Mouse (Mus musculus): ENCODE data around the gene Samd13. TPM values are rescaled to one million over a fixed set of nuclear protein-coding genes. Genes with fewer than 3 reads are reported as not detected.

Samd13 gene
- polyA plus RNA-seq, 1 experiment, result not detected

- H3K4me3 ChIP-seq, result no peak overlapping the region
- no peaks in the 10 kb centered on the region for H3K36me3 ChIP-seq (ENCODE audit: control insufficient read depth, insufficient read depth)
- H3K27me3 ChIP-seq (ENCODE audit: control insufficient read depth, insufficient read depth, insufficient read length), result no peaks in the 10 kb centered on the region
- H3ac ChIP-seq (ENCODE audit: control insufficient read depth, insufficient read length), result no peak overlapping the region
- no peaks in the 10 kb centered on the region for H3K79me2 ChIP-seq (ENCODE audit: control insufficient read depth, insufficient read depth)
- TF ChIP-seq TCF12 (IDR thresholded peaks at IDR 0.05; ENCODE audit: insufficient read depth, poor library complexity, severe bottlenecking) (no peak), POLR2A (IDR thresholded peaks at IDR 0.05; ENCODE audit: insufficient read length, low read depth) (no peak), USF1 (IDR thresholded peaks at IDR 0.05; ENCODE audit: low read depth) (no peak), MYOG (IDR thresholded peaks at IDR 0.05; ENCODE audit: control insufficient read depth in 1 of 3, insufficient read depth in 1 of 3, insufficient read length in 2 of 3, low read depth in 2 of 3) (no peak), MYOD1 (IDR thresholded peaks at IDR 0.05; ENCODE audit: control insufficient read depth in 1 of 3, insufficient read length in 2 of 3, low read depth in 2 of 3) (no peak), E2F4 (IDR thresholded peaks at IDR 0.05; ENCODE audit: insufficient read depth) (no peak), POLR2AphosphoS2 (IDR thresholded peaks at IDR 0.05; ENCODE audit: insufficient read length, low read depth) (no peak), REST (IDR thresholded peaks at IDR 0.05; ENCODE audit: insufficient read depth, insufficient read length) (no peak), CEBPB (IDR thresholded peaks at IDR 0.05; ENCODE audit: insufficient read depth, poor library complexity, severe bottlenecking) (no peak), TCF3 (IDR thresholded peaks at IDR 0.05; ENCODE audit: insufficient read length, low read depth) (no peak), MAX (IDR thresholded peaks at IDR 0.05; ENCODE audit: low read depth) (no peak), SRF (IDR thresholded peaks at IDR 0.05; ENCODE audit: control insufficient read depth, insufficient read length, low read depth) (no peak)
- no peak overlapping the region for H3K4me2 ChIP-seq (ENCODE audit: low read depth)
These were observed 90.0 kb downstream of the Samd13 start for GRCm38 (mm10) chr3:146595440-146595839.

Other genes starting within 250 kb of the Samd13 start
- gene Ctbs, start 235.8 kb downstream of the Samd13 start, polyA plus RNA-seq (2012; fragmentation: generic; extraction: Trizol), result 2.9 TPM
- gene Spata1, start 185.8 kb downstream of the Samd13 start, polyA plus RNA-seq (2012; fragmentation: generic; extraction: Trizol), result 1.0 TPM
- 451 TPM for gene Gng5, start 185.8 kb downstream of the Samd13 start, polyA plus RNA-seq (2012; fragmentation: generic; extraction: Trizol)
- gene Rpf1, start 164.2 kb downstream of the Samd13 start, polyA plus RNA-seq (2012; fragmentation: generic; extraction: Trizol), result 13.5 TPM
- gene Uox, start 115.2 kb downstream of the Samd13 start, polyA plus RNA-seq (2012; fragmentation: generic; extraction: Trizol), result not detected
- gene Dnase2b, start 70.0 kb downstream of the Samd13 start, polyA plus RNA-seq (2012; fragmentation: generic; extraction: Trizol), result not detected
- gene 4930503B20Rik, start 34.3 kb downstream of the Samd13 start, polyA plus RNA-seq (2012; fragmentation: generic; extraction: Trizol), result not detected
- 19.6 TPM for gene Prkacb, start 127.4 kb upstream of the Samd13 start, polyA plus RNA-seq (2012; fragmentation: generic; extraction: Trizol)
- gene Ttll7, start 166.8 kb upstream of the Samd13 start, polyA plus RNA-seq (2012; fragmentation: generic; extraction: Trizol), result 5.2 TPM

Data from myocyte (in vitro differentiated cells).